Mouse (Mus musculus): ENCODE measurements at regions not wholly inside any gene's neighbourhood (a gene's known extent, or its start where the extent isn't known, plus 50 kb on each side); places are given as distances from the start of the nearest gene placed in this dataset.

- TF ChIP-seq POLR2A (IDR thresholded peaks at IDR 0.05; ENCODE audit: low read depth, low read length) (no peak), CTCF (IDR thresholded peaks at IDR 0.05; ENCODE audit: extremely low read depth, insufficient read length, insufficient replicate concordance, low read depth, low read length) (no peak)
These were observed 236.3 kb upstream of the Gpc5 start for GRCm38 (mm10) chr14:114855746-114856145.
